10 mouse cellular contexts compared by ENCODE assay signal in the genomic region with DNA sequence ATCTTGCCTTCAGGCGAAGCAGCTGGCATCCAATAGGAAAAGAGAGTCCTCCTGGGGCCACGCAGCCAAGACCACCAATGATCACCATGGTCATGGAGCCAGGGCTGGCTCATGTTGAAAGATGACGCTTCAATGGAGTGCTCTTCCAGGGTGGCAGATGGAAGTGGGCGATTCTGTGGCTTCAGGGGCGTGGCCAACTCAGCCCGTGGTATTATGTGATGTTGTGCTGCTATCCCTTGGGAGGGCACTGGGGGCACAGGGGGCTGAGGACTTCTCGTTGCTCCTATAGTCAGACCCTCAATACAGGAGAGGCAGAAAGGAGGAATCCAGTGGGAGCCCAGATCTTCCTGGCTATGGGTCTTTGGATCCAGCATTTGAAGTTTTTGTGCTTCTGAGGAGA. TPM values are rescaled to one million over a fixed set of nuclear protein-coding genes. Genes with fewer than 3 reads are reported as not detected.
DNase-seq lines count a peak whose midpoint lies in the region; ATAC-seq lines count a peak whose summit lies in the region.
"Had no signal": no experiment of that assay in that cellular context is flagged by ENCODE, and none has a peak within 500 bp of the region (broad histone marks: within the 10 kb centered on the region; RNA-seq: fewer than 3 reads in every experiment).

No protein-coding gene starts in this region.

- H3K27me3 ChIP-seq in heart, embryonic 14.5 days (ENCODE audit: control insufficient read depth, insufficient read depth, low read length) = no peaks in the 10 kb centered on the region
- peaks cover 49% of the 10 kb centered on the region for H3K27me3 ChIP-seq in embryonic facial prominence, embryonic 10.5 days (replicated peaks; ENCODE audit: low read depth, poor library complexity, severe bottlenecking)

- no peak for ATAC-seq in heart, embryonic 14.5 days (ENCODE audit: insufficient number of reproducible peaks, insufficient read depth, low FRiP score, low read depth)
- peak; percentile 40 for ATAC-seq in megakaryocyte, adult 5-6 weeks (ENCODE audit: poor library complexity, severe bottlenecking)

- H3K9me3 ChIP-seq in heart, embryonic 14.5 days (ENCODE audit: control insufficient read depth, low read length) = no peaks in the 10 kb centered on the region
- H3K9me3 ChIP-seq in embryonic facial prominence, embryonic 10.5 days = no peaks in the 10 kb centered on the region
- H3K9me3 ChIP-seq: hindbrain, embryonic 15.5 days had no signal

- H3K4me1 ChIP-seq in heart, embryonic 14.5 days (ENCODE audit: control insufficient read depth in 2 of 2, insufficient read depth in 2 of 2, low read length in 2 of 2) = peaks cover 12 to 16% of the 10 kb centered on the region in 2 experiments
- peaks cover 16% of the 10 kb centered on the region for H3K4me1 ChIP-seq in embryonic facial prominence, embryonic 10.5 days

- peak overlapping the region; percentile 75 to 90 for H3K27ac ChIP-seq in heart, embryonic 14.5 days (replicated peaks in 1 of 2; ENCODE audit: control insufficient read depth in 1 of 2, insufficient read depth in 1 of 2, low read depth in 2 of 2, low read length in 2 of 2)
- H3K27ac ChIP-seq in embryonic facial prominence, embryonic 10.5 days (replicated peaks) = peak overlapping the region; percentile 69; the same call in 1 of the 2 replicates

- H3K4me2 ChIP-seq in heart, embryonic 14.5 days (ENCODE audit: low read length) = 0 out of 2 replicates have a peak overlapping the region, but pooled peaks have one; percentile 81

- H3K4me3 ChIP-seq in heart, embryonic 14.5 days (ENCODE audit: control insufficient read depth in 1 of 2, insufficient read depth in 1 of 2, low read depth in 1 of 2, low read length in 2 of 2) = no peak overlapping the region
- H3K4me3 ChIP-seq in embryonic facial prominence, embryonic 10.5 days = 0 out of 2 replicates have a peak overlapping the region, but pooled peaks have one; percentile 54

- H3K36me3 ChIP-seq in heart, embryonic 14.5 days (ENCODE audit: control insufficient read depth, insufficient read depth, low read length) = no peaks in the 10 kb centered on the region
- no peaks in the 10 kb centered on the region for H3K36me3 ChIP-seq in embryonic facial prominence, embryonic 10.5 days (replicated peaks)
- H3K36me3 ChIP-seq: hindbrain, embryonic 15.5 days had no signal

- DNase-seq in heart, postnatal 14 days = no peak
- DNase-seq in CD4-positive helper T cell, adult 2 months (ENCODE audit: low read depth, low spot score) = peak; percentile 71
- DNase-seq in embryonic facial prominence, embryonic 10.5 days (ENCODE audit: low spot score) = no peak
- DNase-seq in testis, postnatal 10 days (ENCODE audit: low spot score) = no peak
- no peak for DNase-seq in left cerebral cortex, postnatal 25 days (ENCODE audit: low spot score in 2 of 2)
- no peak for DNase-seq in urinary bladder, postnatal 36 days (ENCODE audit: low spot score in 2 of 2)

- WGBS in heart, embryonic 14.5 days = 69% methylated on average over 7 of the region's 7 CpGs
- 68% methylated on average over 7 of the region's 7 CpGs for WGBS in embryonic facial prominence, embryonic 10.5 days

- intact Hi-C loops in heart, postnatal 14 days (cut with DNase I) = no loop called here
- intact Hi-C loops in left cerebral cortex, postnatal 25 days (cut with DNase I) = no loop called here

- H3K9ac ChIP-seq in heart, embryonic 14.5 days (ENCODE audit: low read length) = no peak overlapping the region
- H3K9ac ChIP-seq: hindbrain, embryonic 15.5 days had no signal

RNA-seq across cellular contexts. Expression of a gene that starts 18.1 kb away (rescaled TPM):
- 4.5 and 5.0 TPM in 2 replicates for polyA plus RNA-seq in heart, embryonic 14.5 days (2014; fragmentation: Nextera tagmentation; extraction: Ambion mirVana)
- total RNA-seq in heart, postnatal 14 days (2021) = 1 to 10 TPM; 1.1 to 1.2 TPM
- 2.4 and 2.6 TPM in 2 replicates for polyA plus RNA-seq in embryonic facial prominence, embryonic 10.5 days (2016; fragmentation: Nextera tagmentation; extraction: Ambion mirVana)
- 10.6 and 11.5 TPM in 2 replicates for total RNA-seq in megakaryocyte, adult 5-6 weeks (2015)
- total RNA-seq in megakaryocyte, adult 5-6 weeks (2017) = 31.5 and 41.2 TPM in 2 replicates
- total RNA-seq in left cerebral cortex, postnatal 25 days (2021) = under 1 TPM; 0.71 to 0.78 TPM

RNA-seq across cellular contexts. Expression of a gene that starts 41.8 kb away (rescaled TPM):
- 7.8 TPM in 2 replicates for polyA plus RNA-seq in heart, embryonic 14.5 days (2014; fragmentation: Nextera tagmentation; extraction: Ambion mirVana)
- 1 to 10 TPM; 2.6 to 2.9 TPM for total RNA-seq in heart, postnatal 14 days (2021)
- 0.74 and 0.88 TPM in 2 replicates for polyA plus RNA-seq in embryonic facial prominence, embryonic 10.5 days (2016; fragmentation: Nextera tagmentation; extraction: Ambion mirVana)
- not detected in 2 replicates for total RNA-seq in megakaryocyte, adult 5-6 weeks (2015)
- not detected in 2 replicates for total RNA-seq in megakaryocyte, adult 5-6 weeks (2017)
- total RNA-seq in left cerebral cortex, postnatal 25 days (2021) = 1 to 10 TPM; 2.6 TPM
- total RNA-seq: monocyte, adult 5-6 weeks had no signal

Comparison
In these comparisons a context has a peak if more than half of its experiments do, and no peak if none do; other contexts are left out.
1. RNA of a gene that starts 18.1 kb away (total RNA-seq): 10.6 to 41.2 TPM in megakaryocyte, adult 5-6 weeks; 1.1 to 1.2 TPM in heart, postnatal 14 days and 0.71 to 0.78 TPM in left cerebral cortex, postnatal 25 days; every median in the first group is over 4 times any median in the second.